ENCODE assay signal across 8 mouse cellular contexts in the genomic region with DNA sequence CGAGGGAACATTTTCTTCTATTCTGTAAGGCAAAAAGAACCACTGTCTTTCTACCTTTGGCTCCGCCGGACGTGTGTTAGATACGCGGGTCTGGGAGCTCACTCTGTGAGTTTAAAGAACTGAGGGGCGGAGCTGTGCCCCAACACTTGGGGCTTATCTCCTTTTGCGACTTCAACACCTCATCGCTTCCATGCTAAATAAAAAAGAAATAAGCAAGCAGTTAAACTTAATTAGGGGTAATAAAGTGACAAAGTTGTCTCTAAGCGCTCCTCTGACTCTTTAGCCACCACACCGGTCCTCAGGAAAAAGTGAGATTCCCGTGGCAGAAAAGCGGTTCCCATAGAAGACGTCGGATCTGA. TPM values are rescaled to one million over a fixed set of nuclear protein-coding genes. Genes with fewer than 3 reads are reported as not detected.
DNase-seq lines count a peak whose midpoint lies in the region; ATAC-seq and TF ChIP-seq lines count a peak whose summit lies in the region.

No protein-coding gene starts in this region.

- H3K36me3 ChIP-seq in kidney, adult 2 months (ENCODE audit: control insufficient read depth, insufficient read depth, low read length) = no peaks in the 10 kb centered on the region
- no peaks in the 10 kb centered on the region for H3K36me3 ChIP-seq in embryonic facial prominence, embryonic 10.5 days (replicated peaks)
- no peaks in the 10 kb centered on the region for H3K36me3 ChIP-seq in intestine, embryonic 14.5 days (ENCODE audit: control insufficient read depth, insufficient read depth, low read length)
- H3K36me3 ChIP-seq in midbrain, embryonic 11.5 days (ENCODE audit: control insufficient read depth, insufficient read depth, low read length) = no peaks in the 10 kb centered on the region

- H3K9ac ChIP-seq in intestine, embryonic 14.5 days (ENCODE audit: low read length) = peak overlapping the region; percentile 85
- H3K9ac ChIP-seq in midbrain, embryonic 11.5 days (ENCODE audit: low read length) = peak overlapping the region; percentile 71

- no peak for DNase-seq in kidney, adult 2 months
- no peak for DNase-seq in kidney, postnatal 14 days
- no peak for DNase-seq in embryonic facial prominence, embryonic 10.5 days (ENCODE audit: low spot score)
- no peak for DNase-seq in intestine, embryonic 14.5 days (ENCODE audit: low spot score)
- DNase-seq in midbrain, embryonic 11.5 days (ENCODE audit: low spot score, missing footprints) = no peak
- peak; percentile 62 for DNase-seq in thymus, postnatal 0 days (ENCODE audit: low spot score)
- no peak for DNase-seq in right cerebral cortex, postnatal 10 days (ENCODE audit: low spot score in 2 of 2)
- DNase-seq in cerebellum, adult 8-10 months = no peak

- 2% methylated on average over 15 of the region's 15 CpGs for WGBS in kidney, adult 2 months
- 1% methylated on average over 15 of the region's 15 CpGs for WGBS in embryonic facial prominence, embryonic 10.5 days
- under 1% methylated on average over 15 of the region's 15 CpGs for WGBS in intestine, embryonic 14.5 days
- WGBS in midbrain, embryonic 11.5 days = under 1% methylated on average over 15 of the region's 15 CpGs

- H3K9me3 ChIP-seq in embryonic facial prominence, embryonic 10.5 days = no peaks in the 10 kb centered on the region
- no peaks in the 10 kb centered on the region for H3K9me3 ChIP-seq in intestine, embryonic 14.5 days (ENCODE audit: control insufficient read depth, low read length)
- no peaks in the 10 kb centered on the region for H3K9me3 ChIP-seq in midbrain, embryonic 11.5 days (ENCODE audit: control insufficient read depth, low read length)

- TF ChIP-seq POLR2A in kidney, adult 2 months (IDR thresholded peaks at IDR 0.05; ENCODE audit: low read depth, low read length) = no peak

- TF ChIP-seq CTCF in kidney, adult 2 months (conservative IDR thresholded peaks at IDR 0.05; ENCODE audit: insufficient read depth, insufficient read length, low read depth, low read length) = no peak

- no peaks in the 10 kb centered on the region for H3K27me3 ChIP-seq in kidney, adult 2 months (replicated peaks; ENCODE audit: control insufficient read depth, insufficient read depth, low read length)
- peaks cover 48% of the 10 kb centered on the region for H3K27me3 ChIP-seq in embryonic facial prominence, embryonic 10.5 days (replicated peaks; ENCODE audit: low read depth, poor library complexity, severe bottlenecking)
- no peaks in the 10 kb centered on the region; the same call in 1 of the 2 replicates for H3K27me3 ChIP-seq in intestine, embryonic 14.5 days (replicated peaks; ENCODE audit: control insufficient read depth, insufficient read depth, low read length)
- peaks cover 35% of the 10 kb centered on the region for H3K27me3 ChIP-seq in midbrain, embryonic 11.5 days (ENCODE audit: control insufficient read depth, insufficient read depth, low read length)

- H3K4me2 ChIP-seq in intestine, embryonic 14.5 days (ENCODE audit: low read length) = peak overlapping the region; percentile 99
- H3K4me2 ChIP-seq in midbrain, embryonic 11.5 days = peak overlapping the region; percentile 95

- no peak for ATAC-seq in intestine, embryonic 14.5 days (replicated peaks; ENCODE audit: low FRiP score, low TSS enrichment, low read depth)
- no peak for ATAC-seq in midbrain, embryonic 11.5 days (ENCODE audit: low FRiP score)

- H3K4me1 ChIP-seq in kidney, adult 2 months (ENCODE audit: control insufficient read depth, insufficient read depth, low read length) = peaks cover 2% of the 10 kb centered on the region; the same call in 1 of the 2 replicates
- H3K4me1 ChIP-seq in embryonic facial prominence, embryonic 10.5 days = peaks cover 49% of the 10 kb centered on the region
- peaks cover 22% of the 10 kb centered on the region for H3K4me1 ChIP-seq in intestine, embryonic 14.5 days (replicated peaks; ENCODE audit: control insufficient read depth, insufficient read depth, low read length)
- H3K4me1 ChIP-seq in midbrain, embryonic 11.5 days (ENCODE audit: control insufficient read depth, insufficient read depth, low read length) = peaks cover 23% of the 10 kb centered on the region

- H3K27ac ChIP-seq in kidney, adult 2 months (ENCODE audit: insufficient read depth, low read depth, low read length) = peak overlapping the region; percentile 82
- peak overlapping the region; percentile 88; the same call in 1 of the 2 replicates for H3K27ac ChIP-seq in embryonic facial prominence, embryonic 10.5 days (replicated peaks)
- H3K27ac ChIP-seq in intestine, embryonic 14.5 days (ENCODE audit: low read depth) = no peak overlapping the region; the same call in 1 of the 2 replicates
- no peak overlapping the region for H3K27ac ChIP-seq in midbrain, embryonic 11.5 days (ENCODE audit: low read depth, low read length)

- peak overlapping the region; percentile 83 for H3K4me3 ChIP-seq in kidney, adult 2 months (ENCODE audit: insufficient read depth, low read depth, low read length)
- H3K4me3 ChIP-seq in embryonic facial prominence, embryonic 10.5 days = peak overlapping the region; percentile 82
- peak overlapping the region; percentile 94 for H3K4me3 ChIP-seq in intestine, embryonic 14.5 days (ENCODE audit: low read depth, low read length)
- peak overlapping the region; percentile 75 for H3K4me3 ChIP-seq in midbrain, embryonic 11.5 days (ENCODE audit: low read depth, low read length)

RNA-seq across cellular contexts. Expression of gene Foxo1, which starts 0.9 kb away (rescaled TPM):
- 14.0 and 14.4 TPM in 2 replicates for polyA plus RNA-seq in kidney, adult 2 months (2012; rRNA removed)
- polyA plus RNA-seq in embryonic facial prominence, embryonic 10.5 days (2016; fragmentation: Nextera tagmentation; extraction: Ambion mirVana) = 3.7 TPM in 2 replicates
- 7.5 and 8.2 TPM in 2 replicates for polyA plus RNA-seq in intestine, embryonic 14.5 days (2014; fragmentation: Nextera tagmentation; extraction: Ambion mirVana)
- 2.7 and 3.0 TPM in 2 replicates for polyA plus RNA-seq in midbrain, embryonic 11.5 days (2014; fragmentation: Nextera tagmentation; extraction: Ambion mirVana)
- 7.8 and 10.1 TPM in 2 replicates for polyA plus RNA-seq in thymus, postnatal 0 days (2015; fragmentation: Nextera tagmentation; extraction: Ambion mirVana)

Comparison
In these comparisons a context has a peak if more than half of its experiments do, and no peak if none do; other contexts are left out.
1. H3K27ac ChIP-seq: peak in kidney, adult 2 months (single experiment) and embryonic facial prominence, embryonic 10.5 days (single experiment); none in intestine, embryonic 14.5 days (single experiment) and midbrain, embryonic 11.5 days (single experiment).
2. Peak in every context shown above with its lines, with median percentiles within 50 percentile points of each other: H3K4me3 ChIP-seq.